Mouse (Mus musculus): ENCODE measurements around the gene Aebp2.

- no peak for TF ChIP-seq CTCF (IDR thresholded peaks at IDR 0.05; ENCODE audit: low read depth)
- TF ChIP-seq EP300 (optimal IDR thresholded peaks at IDR 0.05) = no peak
Measured at GRCm38 (mm10) chr6:140630306-140630705, 7.8 kb downstream of the Aebp2 start.

All from stomach, postnatal 0 days (tissue).